Mouse (Mus musculus): ENCODE results near the gene Ppp1r36. TPM values are rescaled to one million over a fixed set of nuclear protein-coding genes. Genes with fewer than 3 reads are reported as not detected.

Ppp1r36 gene
- polyA plus RNA-seq, 2 experiments = 3.1 to 4.2 TPM

- ATAC-seq (ENCODE audit: low FRiP score, low read depth) (no peak), DNase-seq (ENCODE audit: low spot score) (no peak)
- H3K4me3 ChIP-seq (replicated peaks; ENCODE audit: low read length) = no peak overlapping the region
- TF ChIP-seq POLR2A (IDR thresholded peaks at IDR 0.05; ENCODE audit: borderline replicate concordance, extremely low read depth, insufficient read depth, insufficient read length) = no peak
- no peak overlapping the region for H3K27ac ChIP-seq (replicated peaks; ENCODE audit: low read depth, low read length)
- 84% methylated on average over 5 of the region's 5 CpGs for WGBS
- no peaks in the 10 kb centered on the region for H3K9me3 ChIP-seq (ENCODE audit: control insufficient read depth, low read length)
- H3K36me3 ChIP-seq (ENCODE audit: control insufficient read depth, insufficient read depth, low read length) = peaks cover 19% of the 10 kb centered on the region
- no peak overlapping the region for H3K9ac ChIP-seq (ENCODE audit: low read depth, low read length, severe bottlenecking)
- no peaks in the 10 kb centered on the region for H3K27me3 ChIP-seq (ENCODE audit: control insufficient read depth, insufficient read depth, low read length)
- no peak overlapping the region for H3K4me2 ChIP-seq (replicated peaks; ENCODE audit: low read depth, low read length, severe bottlenecking)
- no peaks in the 10 kb centered on the region for H3K4me1 ChIP-seq (ENCODE audit: control insufficient read depth, insufficient read depth, low read length)
Observed at GRCm38 (mm10) chr12:76392979-76393378, 24.4 kb upstream of the Ppp1r36 start.

GRCm38 (mm10) chr12:76397281-76397680 is 20.1 kb upstream of the Ppp1r36 start:
- WGBS = 76% methylated on average over 5 of the region's 5 CpGs
- Histone ChIP-seq H3K27me3 (ENCODE audit: control insufficient read depth, insufficient read depth, low read length) (no peaks in the 10 kb centered on the region), H3K4me2 (replicated peaks; ENCODE audit: low read depth, low read length, severe bottlenecking) (no peak overlapping the region), H3K9me3 (ENCODE audit: control insufficient read depth, low read length) (no peaks in the 10 kb centered on the region), H3K36me3 (ENCODE audit: control insufficient read depth, insufficient read depth, low read length) (0 out of 2 replicates have a peak, but pooled peaks cover 7% of the 10 kb centered on the region), H3K4me1 (ENCODE audit: control insufficient read depth, insufficient read depth, low read length) (no peaks in the 10 kb centered on the region), H3K4me3 (replicated peaks; ENCODE audit: low read length) (no peak overlapping the region), H3K27ac (replicated peaks; ENCODE audit: low read depth, low read length) (no peak overlapping the region), H3K9ac (ENCODE audit: low read depth, low read length, severe bottlenecking) (no peak overlapping the region)
- TF ChIP-seq POLR2A (IDR thresholded peaks at IDR 0.05; ENCODE audit: borderline replicate concordance, extremely low read depth, insufficient read depth, insufficient read length) = no peak
- no peak for ATAC-seq (ENCODE audit: low FRiP score, low read depth)
- DNase-seq (ENCODE audit: low spot score) = no peak

- DNase-seq (ENCODE audit: low spot score) (no peak), ATAC-seq (ENCODE audit: low FRiP score, low read depth) (no peak)
- Histone ChIP-seq H3K27ac (replicated peaks; ENCODE audit: low read depth, low read length) (no peak overlapping the region), H3K4me1 (ENCODE audit: control insufficient read depth, insufficient read depth, low read length) (peaks cover 18% of the 10 kb centered on the region; the same call in 1 of the 2 replicates), H3K9ac (ENCODE audit: low read depth, low read length, severe bottlenecking) (no peak overlapping the region), H3K36me3 (ENCODE audit: control insufficient read depth, insufficient read depth, low read length) (no peaks in the 10 kb centered on the region), H3K27me3 (ENCODE audit: control insufficient read depth, insufficient read depth, low read length) (peaks cover 23% of the 10 kb centered on the region), H3K4me3 (replicated peaks; ENCODE audit: low read length) (no peak overlapping the region), H3K9me3 (ENCODE audit: control insufficient read depth, low read length) (no peaks in the 10 kb centered on the region), H3K4me2 (replicated peaks; ENCODE audit: low read depth, low read length, severe bottlenecking) (no peak overlapping the region)
- WGBS = 60% methylated on average over 3 of the region's 3 CpGs
- TF ChIP-seq POLR2A (IDR thresholded peaks at IDR 0.05; ENCODE audit: borderline replicate concordance, extremely low read depth, insufficient read depth, insufficient read length) = no peak
Observed at GRCm38 (mm10) chr12:76401674-76402073, 15.7 kb upstream of the Ppp1r36 start.

- H3K4me3 ChIP-seq (replicated peaks; ENCODE audit: low read length) = peak overlapping the region; percentile 66
- 2% methylated on average over 47 of the region's 54 CpGs for WGBS
- peak overlapping the region; percentile 62 for H3K9ac ChIP-seq (ENCODE audit: low read depth, low read length, severe bottlenecking)
- no peaks in the 10 kb centered on the region for H3K36me3 ChIP-seq (ENCODE audit: control insufficient read depth, insufficient read depth, low read length)
- 0 out of 2 replicates have a peak, but pooled peaks have one; percentile 29 for TF ChIP-seq POLR2A (IDR thresholded peaks at IDR 0.05; ENCODE audit: borderline replicate concordance, extremely low read depth, insufficient read depth, insufficient read length)
- H3K9me3 ChIP-seq (ENCODE audit: control insufficient read depth, low read length) = no peaks in the 10 kb centered on the region
- peak overlapping the region; percentile 90 for H3K4me2 ChIP-seq (replicated peaks; ENCODE audit: low read depth, low read length, severe bottlenecking)
- H3K27me3 ChIP-seq (ENCODE audit: control insufficient read depth, insufficient read depth, low read length) = peaks cover 28% of the 10 kb centered on the region
- ATAC-seq (ENCODE audit: low FRiP score, low read depth) = peak; percentile 90
- H3K27ac ChIP-seq (replicated peaks; ENCODE audit: low read depth, low read length) = peak overlapping the region; percentile 82
- H3K4me1 ChIP-seq (ENCODE audit: control insufficient read depth, insufficient read depth, low read length) = peaks cover 18% of the 10 kb centered on the region; the same call in 1 of the 2 replicates
- peak; percentile 82 for DNase-seq (ENCODE audit: low spot score)
Observed at GRCm38 (mm10) chr12:76402991-76403885, 14.1 kb upstream of the Ppp1r36 start.

GRCm38 (mm10) chr12:76403886-76404537 is 13.3 kb upstream of the Ppp1r36 start, which contains the start of gene Hspa2:
TSS of gene Hspa2 (plus strand) at chr12:76404176.
- 2% methylated on average over 41 of the region's 54 CpGs for WGBS

More at GRCm38 (mm10) chr12:76403886-76404537, 13.3 kb upstream of the Ppp1r36 start, which contains the start of gene Hspa2:
- Histone ChIP-seq H3K4me1 (ENCODE audit: control insufficient read depth, insufficient read depth, low read length) (peaks cover 18% of the 10 kb centered on the region; the same call in 1 of the 2 replicates), H3K9ac (ENCODE audit: low read depth, low read length, severe bottlenecking) (peak within 1 kb of the TSS; percentile 62), H3K4me2 (replicated peaks; ENCODE audit: low read depth, low read length, severe bottlenecking) (peak within 1 kb of the TSS; percentile 90), H3K36me3 (ENCODE audit: control insufficient read depth, insufficient read depth, low read length) (no peaks in the 10 kb centered on the region), H3K4me3 (replicated peaks; ENCODE audit: low read length) (peak within 1 kb of the TSS; percentile 66), H3K9me3 (ENCODE audit: control insufficient read depth, low read length) (no peaks in the 10 kb centered on the region), H3K27ac (replicated peaks; ENCODE audit: low read depth, low read length) (peak within 1 kb of the TSS; percentile 82), H3K27me3 (ENCODE audit: control insufficient read depth, insufficient read depth, low read length) (peaks cover 28% of the 10 kb centered on the region)
- peak; percentile 99 for DNase-seq (ENCODE audit: low spot score)
- peak; percentile 71; the same call in 1 of the 2 replicates for TF ChIP-seq POLR2A (IDR thresholded peaks at IDR 0.05; ENCODE audit: borderline replicate concordance, extremely low read depth, insufficient read depth, insufficient read length)
- peak; percentile 95 for ATAC-seq (ENCODE audit: low FRiP score, low read depth)

Measured in limb, embryonic 14.5 days (tissue).